Comparison of ENCODE assay signal across 14 mouse cellular contexts in genomic region chr3:133169737-133170136, GRCm38 (mm10).
DNase-seq lines count a peak whose midpoint lies in the region; ATAC-seq and TF ChIP-seq lines count a peak whose summit lies in the region.
"Had no signal": no experiment of that assay in that cellular context is flagged by ENCODE, and none has a peak within 500 bp of the region (broad histone marks: within the 10 kb centered on the region; RNA-seq: fewer than 3 reads in every experiment).

No protein-coding gene starts in this region.

- peak; percentile 13 to 37; a peak in 2 of 4 replicates for TF ChIP-seq EP300 in MEL (IDR thresholded peaks at IDR 0.05; ENCODE audit: low read depth in 1 of 2, low read length in 2 of 2)

- peak; percentile 48; the same call in 1 of the 2 replicates for ATAC-seq in forebrain, embryonic 15.5 days (replicated peaks)
- ATAC-seq in hindbrain, embryonic 16.5 days = no peak

- no peak for DNase-seq in forebrain, embryonic 10.5 days (ENCODE audit: extremely low spot score, low spot score)
- DNase-seq in layer of hippocampus, adult 11-12 months (ENCODE audit: low spot score) = peak; percentile 12
- DNase-seq in layer of hippocampus, adult 9-10 months (ENCODE audit: low spot score) = no peak
- peak; percentile 65 for DNase-seq in MEL (ENCODE audit: low read depth, low spot score)
- peak; percentile 36 to 76 for DNase-seq in left cerebral cortex, postnatal 14 days (ENCODE audit: low spot score in 2 of 2)
- DNase-seq in gastrocnemius, postnatal 4 days (ENCODE audit: low spot score in 2 of 2) = no peak
- DNase-seq: gastrocnemius, postnatal 10 days; liver, embryonic 13.5 days; midbrain, embryonic 14.5 days; thymus, adult 18-20 months had no signal

- no peak overlapping the region for H3K4me3 ChIP-seq in forebrain, embryonic 15.5 days
- no peak overlapping the region for H3K4me3 ChIP-seq in forebrain, embryonic 10.5 days
- H3K4me3 ChIP-seq in MEL (ENCODE audit: control insufficient read depth in 1 of 2, insufficient read depth in 1 of 2, low read depth in 2 of 2, low read length in 2 of 2) = peak overlapping the region in 1 of 2 experiments; percentile 19; a peak in 2 of 4 replicates
- no peak overlapping the region for H3K4me3 ChIP-seq in hindbrain, embryonic 16.5 days (ENCODE audit: low read length)
- H3K4me3 ChIP-seq: kidney, embryonic 15.5 days; liver, embryonic 13.5 days; neural tube, embryonic 12.5 days had no signal

- no peak overlapping the region for H3K27ac ChIP-seq in forebrain, embryonic 15.5 days (replicated peaks)
- no peak overlapping the region for H3K27ac ChIP-seq in forebrain, embryonic 10.5 days
- H3K27ac ChIP-seq in MEL (ENCODE audit: control insufficient read depth, low read depth, low read length) = no peak overlapping the region
- H3K27ac ChIP-seq in hindbrain, embryonic 16.5 days (ENCODE audit: low read depth, low read length) = no peak overlapping the region
- H3K27ac ChIP-seq: kidney, embryonic 15.5 days; liver, embryonic 13.5 days; neural tube, embryonic 12.5 days had no signal

- TF ChIP-seq RAD21 in MEL (IDR thresholded peaks at IDR 0.05; ENCODE audit: low read depth, low read length) = no peak

- no peak for TF ChIP-seq POLR2A in MEL (IDR thresholded peaks at IDR 0.05; ENCODE audit: control insufficient read depth in 1 of 2, insufficient read depth in 1 of 2, low read depth in 1 of 2, low read length in 2 of 2, poor library complexity in 1 of 2)

- H3K27me3 ChIP-seq in forebrain, embryonic 15.5 days = no peaks in the 10 kb centered on the region
- H3K27me3 ChIP-seq in forebrain, embryonic 10.5 days (ENCODE audit: poor library complexity, severe bottlenecking) = no peaks in the 10 kb centered on the region
- peaks cover 0 to 5% of the 10 kb centered on the region in 2 experiments; a peak in 3 of 4 replicates for H3K27me3 ChIP-seq in MEL (ENCODE audit: control insufficient read depth in 1 of 2, insufficient read depth in 2 of 2, low read length in 2 of 2)
- no peaks in the 10 kb centered on the region for H3K27me3 ChIP-seq in hindbrain, embryonic 16.5 days (replicated peaks; ENCODE audit: control insufficient read depth, insufficient read depth, low read length)
- H3K27me3 ChIP-seq: kidney, embryonic 15.5 days; liver, embryonic 13.5 days; neural tube, embryonic 12.5 days had no signal

- no peaks in the 10 kb centered on the region for H3K36me3 ChIP-seq in forebrain, embryonic 15.5 days
- H3K36me3 ChIP-seq in forebrain, embryonic 10.5 days (replicated peaks) = no peaks in the 10 kb centered on the region
- H3K36me3 ChIP-seq in MEL (ENCODE audit: control insufficient read depth in 1 of 2, insufficient read depth in 2 of 2, low read length in 2 of 2) = no peaks in the 10 kb centered on the region; a peak in 1 of 4 replicates
- no peaks in the 10 kb centered on the region for H3K36me3 ChIP-seq in hindbrain, embryonic 16.5 days (ENCODE audit: control insufficient read depth, insufficient read depth, low read length)
- H3K36me3 ChIP-seq: kidney, embryonic 15.5 days; liver, embryonic 13.5 days; neural tube, embryonic 12.5 days had no signal

- no peaks in the 10 kb centered on the region for H3K79me2 ChIP-seq in MEL (ENCODE audit: control insufficient read depth, insufficient read depth, low read length, poor library complexity)

- 0 out of 2 replicates have a peak, but pooled peaks cover 4% of the 10 kb centered on the region for H3K4me1 ChIP-seq in forebrain, embryonic 15.5 days
- H3K4me1 ChIP-seq in forebrain, embryonic 10.5 days = no peaks in the 10 kb centered on the region
- peaks cover 0 to 4% of the 10 kb centered on the region in 2 experiments; a peak in 1 of 4 replicates for H3K4me1 ChIP-seq in MEL (ENCODE audit: control insufficient read depth in 1 of 2, insufficient read depth in 2 of 2, low read length in 2 of 2)
- no peaks in the 10 kb centered on the region for H3K4me1 ChIP-seq in hindbrain, embryonic 16.5 days (ENCODE audit: control insufficient read depth, insufficient read depth, low read depth, low read length)
- H3K4me1 ChIP-seq: kidney, embryonic 15.5 days; liver, embryonic 13.5 days; neural tube, embryonic 12.5 days had no signal

- H3K9me3 ChIP-seq in forebrain, embryonic 15.5 days = no peaks in the 10 kb centered on the region
- no peaks in the 10 kb centered on the region for H3K9me3 ChIP-seq in forebrain, embryonic 10.5 days
- H3K9me3 ChIP-seq in MEL (replicated peaks; ENCODE audit: insufficient read depth, low read length) = no peaks in the 10 kb centered on the region
- H3K9me3 ChIP-seq in hindbrain, embryonic 16.5 days (ENCODE audit: control insufficient read depth, low read length) = no peaks in the 10 kb centered on the region
- H3K9me3 ChIP-seq: kidney, embryonic 15.5 days; liver, embryonic 13.5 days; neural tube, embryonic 12.5 days had no signal

- no peak overlapping the region for H3K9ac ChIP-seq in forebrain, embryonic 15.5 days (replicated peaks)
- H3K9ac ChIP-seq in MEL (ENCODE audit: control insufficient read depth, low read depth, low read length, poor library complexity, severe bottlenecking) = no peak overlapping the region
- no peak overlapping the region for H3K9ac ChIP-seq in hindbrain, embryonic 16.5 days (ENCODE audit: low read depth, low read length)
- H3K9ac ChIP-seq: kidney, embryonic 15.5 days; liver, embryonic 13.5 days; neural tube, embryonic 12.5 days had no signal

- H3K4me2 ChIP-seq in forebrain, embryonic 15.5 days (replicated peaks) = no peak overlapping the region
- H3K4me2 ChIP-seq in hindbrain, embryonic 16.5 days (ENCODE audit: low read length) = no peak overlapping the region
- H3K4me2 ChIP-seq: kidney, embryonic 15.5 days; liver, embryonic 13.5 days; neural tube, embryonic 12.5 days had no signal

- 69% methylated on average over 7 of the region's 7 CpGs for WGBS in forebrain, embryonic 15.5 days
- WGBS in forebrain, embryonic 10.5 days = 92% methylated on average over 7 of the region's 7 CpGs
- 83% methylated on average over 7 of the region's 7 CpGs for WGBS in hindbrain, embryonic 16.5 days

- intact Hi-C loops in left cerebral cortex, postnatal 14 days (cut with DNase I) = no loop called here

- no peak for TF ChIP-seq CTCF in MEL (IDR thresholded peaks at IDR 0.05 in 2 of 3, conservative IDR thresholded peaks at IDR 0.05 in 1 of 3; ENCODE audit: control insufficient read depth in 1 of 3, insufficient read depth in 1 of 3, low read depth in 2 of 3, low read length in 3 of 3, poor library complexity in 1 of 3, severe bottlenecking in 1 of 3)

TF ChIP-seq in MEL, 35 proteins besides CTCF, POLR2A, EP300 and RAD21:
- no peak for TF ChIP-seq USF2 (IDR thresholded peaks at IDR 0.05; ENCODE audit: borderline replicate concordance in 1 of 2, insufficient read depth in 1 of 2, low read depth in 1 of 2, low read length in 2 of 2)
- no peak for TF ChIP-seq TCF12 (IDR thresholded peaks at IDR 0.05; ENCODE audit: low read depth, low read length)
- no peak for TF ChIP-seq TBP (IDR thresholded peaks at IDR 0.05; ENCODE audit: low read depth, low read length)
- TF ChIP-seq ZNF384 (IDR thresholded peaks at IDR 0.05; ENCODE audit: low read depth, low read length) = no peak
- TF ChIP-seq KAT2A (conservative IDR thresholded peaks at IDR 0.05; ENCODE audit: low read depth, low read length) = no peak
- TF ChIP-seq MAZ (IDR thresholded peaks at IDR 0.05; ENCODE audit: low read depth, low read length) = no peak
- TF ChIP-seq MAFK (IDR thresholded peaks at IDR 0.05; ENCODE audit: borderline replicate concordance, low read depth, low read length) = no peak
- no peak for TF ChIP-seq SIN3A (IDR thresholded peaks at IDR 0.05; ENCODE audit: low read length)
- no peak for TF ChIP-seq E2F4 (IDR thresholded peaks at IDR 0.05; ENCODE audit: borderline replicate concordance, low read depth, low read length)
- TF ChIP-seq POLR2AphosphoS5 (IDR thresholded peaks at IDR 0.05; ENCODE audit: borderline replicate concordance, low read depth, low read length) = no peak
- TF ChIP-seq ELF1 (IDR thresholded peaks at IDR 0.05; ENCODE audit: low read depth, low read length) = no peak
- no peak for TF ChIP-seq POLR2AphosphoS2 (IDR thresholded peaks at IDR 0.05; ENCODE audit: low read length)
- TF ChIP-seq ZKSCAN1 (IDR thresholded peaks at IDR 0.05; ENCODE audit: low read depth, low read length) = no peak
- peak; percentile 59 for TF ChIP-seq GATA1 (IDR thresholded peaks at IDR 0.05; ENCODE audit: low read depth, low read length)
- no peak for TF ChIP-seq ZMIZ1 (IDR thresholded peaks at IDR 0.05; ENCODE audit: low read depth, low read length)
- 0 out of 2 replicates have a peak, but pooled peaks have one; percentile 9 for TF ChIP-seq MEF2A (IDR thresholded peaks at IDR 0.05; ENCODE audit: extremely low read depth, insufficient replicate concordance, low read depth, low read length, poor library complexity, severe bottlenecking)
- no peak for TF ChIP-seq GABPA (IDR thresholded peaks at IDR 0.05; ENCODE audit: low read depth, low read length)
- TF ChIP-seq BHLHE40 (IDR thresholded peaks at IDR 0.05; ENCODE audit: borderline replicate concordance, low read depth, low read length) = no peak
- 0 out of 2 replicates have a peak, but pooled peaks have one; percentile 22 for TF ChIP-seq ETS1 (IDR thresholded peaks at IDR 0.05; ENCODE audit: low read depth, low read length)
- TF ChIP-seq NRF1 (IDR thresholded peaks at IDR 0.05; ENCODE audit: insufficient read depth, low read depth, low read length, poor library complexity, severe bottlenecking) = no peak

Comparison
In these comparisons a context has a peak if more than half of its experiments do, and no peak if none do; other contexts are left out.
1. DNase-seq: peak in layer of hippocampus, adult 11-12 months (single experiment), MEL (single experiment) and left cerebral cortex, postnatal 14 days (2 of 2); none in forebrain, embryonic 10.5 days (single experiment), layer of hippocampus, adult 9-10 months (single experiment) and gastrocnemius, postnatal 4 days (0 of 2).